Mouse (Mus musculus): Measurements from ENCODE around the gene Iltifb. TPM values are rescaled to one million over a fixed set of nuclear protein-coding genes. Genes with fewer than 3 reads are reported as not detected.
"Not testable (repeated sequence)": the region's sequence is repeated elsewhere in the genome, so short reads cannot be mapped to it uniquely, and the experiment has no call there.

Iltifb gene
- total RNA-seq (2021): not detected in 2 replicates
- long read RNA-seq, experiment 1: 0 reads
- long read RNA-seq, experiment 2: 0 reads

GRCm38 (mm10) chr10:118294938-118295337 is at the start of gene Iltifb:
TSS of gene Iltifb (minus strand) at chr10:118295038.
- DNase-seq: no peak

GRCm38 (mm10) chr10:118343155-118343554 is 48.3 kb upstream of the Iltifb start, which contains the start of gene Gm9046:
TSS of gene Gm9046 (minus strand) at chr10:118343255.
- not testable (repeated sequence) for DNase-seq

GRCm38 (mm10) chr10:118337731-118338130 is 42.9 kb upstream of the Iltifb start, which contains the start of gene Gm9045:
TSS of gene Gm9045 (minus strand) at chr10:118337831.
- DNase-seq: not testable (repeated sequence)

GRCm38 (mm10) chr10:118332308-118332707 is 37.5 kb upstream of the Iltifb start, which contains the start of gene Gm9044:
TSS of gene Gm9044 (minus strand) at chr10:118332408.
- not testable (repeated sequence) for DNase-seq

GRCm38 (mm10) chr10:118326869-118327268 is 32.0 kb upstream of the Iltifb start, which contains the start of gene Gm9040:
TSS of gene Gm9040 (minus strand) at chr10:118326969.
- not testable (repeated sequence) for DNase-seq

- DNase-seq: no peak
Observed at GRCm38 (mm10) chr10:118319024-118319423, 24.2 kb upstream of the Iltifb start.

GRCm38 (mm10) chr10:118302133-118302532 is 7.3 kb upstream of the Iltifb start:
- not testable (repeated sequence) for DNase-seq

- not testable (repeated sequence) for DNase-seq
Observed at GRCm38 (mm10) chr10:118283016-118283415, 11.8 kb downstream of the Iltifb start.

- not testable (repeated sequence) for DNase-seq
Observed at GRCm38 (mm10) chr10:118282565-118282964, 12.3 kb downstream of the Iltifb start.

GRCm38 (mm10) chr10:118278069-118278468 is 16.8 kb downstream of the Iltifb start:
- not testable (repeated sequence) for DNase-seq

GRCm38 (mm10) chr10:118271416-118271815 is 23.4 kb downstream of the Iltifb start:
- not testable (repeated sequence) for DNase-seq

- not testable (repeated sequence) for DNase-seq
Observed at GRCm38 (mm10) chr10:118268812-118269211, 26.0 kb downstream of the Iltifb start.

- not testable (repeated sequence) for DNase-seq
Observed at GRCm38 (mm10) chr10:118258388-118258787, 36.5 kb downstream of the Iltifb start, which contains the start of gene Gm32802. TSS of gene Gm32802 (plus strand) at chr10:118258688.

GRCm38 (mm10) chr10:118250852-118251295 is 44.0 kb downstream of the Iltifb start:
- DNase-seq: peak; percentile 7

- DNase-seq: peak; percentile 40
Observed at GRCm38 (mm10) chr10:118249006-118249595, 45.7 kb downstream of the Iltifb start.

- not testable (repeated sequence) for DNase-seq
Observed at GRCm38 (mm10) chr10:118240680-118241079, 54.2 kb downstream of the Iltifb start, which contains the start of gene Gm32717. TSS of gene Gm32717 (minus strand) at chr10:118240780.

Other genes starting within 250 kb of the Iltifb start
- 15.7 and 17.6 TPM in 2 replicates for gene Mdm1, start 153.2 kb downstream of the Iltifb start, total RNA-seq (2021)
- not detected in 2 replicates for gene Il22, start 90.1 kb downstream of the Iltifb start, total RNA-seq (2021)
- gene Gm32717, start 54.3 kb downstream of the Iltifb start, total RNA-seq (2021): 0.45 and 0.52 TPM in 2 replicates
- gene Gm32802, start 36.4 kb downstream of the Iltifb start, total RNA-seq (2021): 0.45 and 0.52 TPM in 2 replicates
- not detected in 2 replicates for gene Gm9040, start 31.9 kb upstream of the Iltifb start, total RNA-seq (2021)
- not detected in 2 replicates for gene Gm9044, start 37.4 kb upstream of the Iltifb start, total RNA-seq (2021)
- not detected in 2 replicates for gene Gm9045, start 42.8 kb upstream of the Iltifb start, total RNA-seq (2021)
- gene Gm9046, start 48.2 kb upstream of the Iltifb start, total RNA-seq (2021): not detected in 2 replicates
- gene Gm9048, start 53.6 kb upstream of the Iltifb start, total RNA-seq (2021): not detected in 2 replicates
- not detected in 2 replicates for gene Gm9049, start 59.1 kb upstream of the Iltifb start, total RNA-seq (2021)
- not detected in 2 replicates for gene Ifng, start 146.0 kb upstream of the Iltifb start, total RNA-seq (2021)

All from adrenal gland, postnatal 14 days (tissue).